Mouse (Mus musculus) macrophage (primary cell): ENCODE measurements around the gene Slc44a1. TPM values are rescaled to one million over a fixed set of nuclear protein-coding genes. Genes with fewer than 3 reads are reported as not detected.

Experiments used
- H3K27ac ChIP-seq: fragments of 350-480 bp; formaldehyde crosslinking; 2 replicates; pipeline ENCODE4 v1.9.0; 2021
- H3K36me3 ChIP-seq: fragments of 350-480 bp; formaldehyde crosslinking; 2 replicates; pipeline ENCODE4 v1.9.0; 2021; ENCODE audit errors: inconsistent target
- H3K4me3 ChIP-seq: fragments of 350-480 bp; formaldehyde crosslinking; 2 replicates; pipeline ENCODE4 v1.9.0; 2021; ENCODE audit errors: inconsistent target
- H3K79me2 ChIP-seq: fragments of 350-480 bp; formaldehyde crosslinking; 2 replicates; pipeline ENCODE4 v1.9.0; 2021; ENCODE audit errors: inconsistent target
- WGBS: methylation state at CpG from one replicate; pipeline ENCODE4 v1.1.7; 2026; ENCODE audit warnings: inconsistent platforms; ENCODE audit not compliant: missing documents; 5-methylcytosine and 5-hydroxymethylcytosine counted together
- polyA plus RNA-seq: library from polyadenylated mRNA; stranded (reverse); fragments of 250-400 nt; gene quantifications from 3 replicates; pipeline ENCODE4 v1.2.4, GENCODE M21; 2018; ENCODE audit warnings: inconsistent platforms

Slc44a1 gene
- polyA plus RNA-seq, 1 experiment from 2014 or later, result 33.2 TPM

- 96% methylated on average over 2 of the region's 2 CpGs for WGBS
- Histone ChIP-seq H3K27ac (no peak overlapping the region), H3K36me3 (no peaks in the 10 kb centered on the region), H3K79me2 (no peaks in the 10 kb centered on the region), H3K4me3 (no peak overlapping the region)
Measured at GRCm38 (mm10) chr4:53575558-53575957, 135.3 kb downstream of the Slc44a1 start.

GRCm38 (mm10) chr4:53587676-53588075, 147.5 kb downstream of the Slc44a1 start:
- H3K36me3 ChIP-seq, result no peaks in the 10 kb centered on the region

DNA sequence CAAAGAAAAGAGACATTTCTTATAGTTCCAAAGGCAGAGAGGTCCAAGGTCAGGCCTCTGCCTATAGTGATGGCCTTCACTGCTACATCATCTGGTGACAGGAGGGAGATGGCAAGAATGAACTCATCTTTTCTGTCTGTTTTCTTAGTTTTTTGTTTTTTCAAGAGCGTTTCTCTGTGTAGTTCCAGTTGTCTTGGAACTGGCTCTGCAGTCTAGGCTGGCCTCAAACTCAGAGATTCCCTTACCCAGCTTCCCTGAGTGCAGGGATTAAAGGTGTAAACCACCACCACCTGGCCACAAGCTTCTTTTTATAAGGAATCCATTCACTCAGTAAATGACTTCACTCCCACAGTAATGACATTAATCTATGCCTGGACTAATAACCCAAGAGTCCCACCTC, 148.7 kb downstream of the Slc44a1 start:
- WGBS, result 100% methylated on average over 1 of the region's 1 CpGs
- H3K4me3 ChIP-seq, result no peak overlapping the region
- H3K36me3 ChIP-seq, result no peaks in the 10 kb centered on the region
- H3K79me2 ChIP-seq, result no peaks in the 10 kb centered on the region
- no peak overlapping the region for H3K27ac ChIP-seq

More at GRCm38 (mm10) chr4:53587676-53588075, 147.5 kb downstream of the Slc44a1 start:
- no peak overlapping the region for H3K4me3 ChIP-seq
- no peak overlapping the region for H3K27ac ChIP-seq
- H3K79me2 ChIP-seq, result no peaks in the 10 kb centered on the region

GRCm38 (mm10) chr4:53589466-53589865, 149.3 kb downstream of the Slc44a1 start:
- Histone ChIP-seq H3K4me3 (no peak overlapping the region), H3K79me2 (no peaks in the 10 kb centered on the region), H3K36me3 (no peaks in the 10 kb centered on the region), H3K27ac (no peak overlapping the region)
- 87% methylated on average over 4 of the region's 4 CpGs for WGBS

- Histone ChIP-seq H3K36me3 (no peaks in the 10 kb centered on the region), H3K79me2 (no peaks in the 10 kb centered on the region), H3K27ac (no peak overlapping the region), H3K4me3 (no peak overlapping the region)
- WGBS, result 94% methylated on average over 4 of the region's 4 CpGs
Measured at GRCm38 (mm10) chr4:53590163-53590562, 149.9 kb downstream of the Slc44a1 start.

DNA sequence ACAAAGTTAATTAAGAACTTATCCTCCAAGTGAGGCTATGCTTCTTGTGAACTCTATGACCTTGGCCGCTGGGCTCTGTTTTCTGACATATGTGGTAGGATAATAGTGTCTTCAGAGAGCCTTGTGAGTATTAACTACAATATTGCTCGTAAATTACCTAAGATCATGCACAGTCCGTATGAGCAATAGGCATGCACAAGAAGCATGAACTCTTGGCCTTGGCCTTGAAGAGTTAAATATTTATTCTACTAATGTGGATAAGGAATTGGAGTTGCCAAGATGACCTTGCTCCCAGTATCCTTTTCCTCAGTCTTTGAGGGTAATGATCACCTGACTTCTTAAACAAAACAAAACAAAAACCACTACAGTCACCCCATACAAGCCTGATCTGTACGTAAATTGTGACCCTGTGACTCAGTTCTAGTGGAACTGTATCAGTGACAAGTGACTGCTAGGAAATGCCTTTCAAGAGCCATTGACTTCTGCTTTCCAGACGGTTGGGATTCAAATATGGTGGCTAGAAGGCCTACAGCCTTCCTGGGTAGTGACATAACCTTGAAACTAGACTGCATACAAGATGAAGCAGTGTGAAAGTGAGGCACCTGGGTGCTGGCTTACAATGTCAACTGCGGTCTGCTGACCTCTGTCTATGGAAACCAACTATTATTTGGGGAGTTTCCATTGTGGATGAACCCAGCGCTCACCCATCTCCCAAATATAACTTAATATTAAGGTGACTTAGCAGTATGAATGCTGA, 150.7 kb downstream of the Slc44a1 start:
- H3K27ac ChIP-seq, result no peak overlapping the region
- WGBS, result 87% methylated on average over 7 of the region's 7 CpGs

GRCm38 (mm10) chr4:53591536-53591935, 151.3 kb downstream of the Slc44a1 start:
- H3K27ac ChIP-seq, result no peak overlapping the region
- no peaks in the 10 kb centered on the region for H3K79me2 ChIP-seq
- H3K36me3 ChIP-seq, result no peaks in the 10 kb centered on the region
- WGBS, result 93% methylated on average over 7 of the region's 11 CpGs
- H3K4me3 ChIP-seq, result no peak overlapping the region

More for the DNA sequence above, 150.7 kb downstream of the Slc44a1 start:
- H3K36me3 ChIP-seq, result no peaks in the 10 kb centered on the region
- H3K79me2 ChIP-seq, result no peaks in the 10 kb centered on the region
- H3K4me3 ChIP-seq, result no peak overlapping the region

GRCm38 (mm10) chr4:53591941-53592340, 151.7 kb downstream of the Slc44a1 start:
- H3K79me2 ChIP-seq, result no peaks in the 10 kb centered on the region
- 91% methylated on average over 8 of the region's 8 CpGs for WGBS
- H3K27ac ChIP-seq, result no peak overlapping the region
- no peaks in the 10 kb centered on the region for H3K36me3 ChIP-seq
- no peak overlapping the region for H3K4me3 ChIP-seq

DNA sequence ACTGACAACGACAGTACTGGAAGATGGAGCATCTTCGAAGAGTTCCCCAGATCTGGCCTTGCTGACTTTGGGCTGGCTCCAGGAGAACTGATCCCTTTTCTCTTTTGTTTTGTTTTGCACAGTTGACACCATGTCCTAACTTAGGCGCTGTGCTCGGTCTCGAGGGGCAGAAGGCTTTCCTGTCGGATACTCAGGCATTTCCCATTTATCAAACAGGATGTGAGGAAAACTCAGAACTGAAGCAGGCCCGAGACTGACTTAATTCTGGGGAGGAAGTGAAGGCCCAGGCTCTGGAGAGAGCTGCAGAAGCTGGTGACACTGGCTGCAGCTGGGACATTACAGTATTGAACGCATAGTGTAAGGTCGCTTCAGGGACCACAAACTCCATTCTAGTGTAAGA, 152.2 kb downstream of the Slc44a1 start:
- Histone ChIP-seq H3K36me3 (no peaks in the 10 kb centered on the region), H3K27ac (no peak overlapping the region), H3K79me2 (no peaks in the 10 kb centered on the region), H3K4me3 (no peak overlapping the region)
- 63% methylated on average over 9 of the region's 9 CpGs for WGBS

DNA sequence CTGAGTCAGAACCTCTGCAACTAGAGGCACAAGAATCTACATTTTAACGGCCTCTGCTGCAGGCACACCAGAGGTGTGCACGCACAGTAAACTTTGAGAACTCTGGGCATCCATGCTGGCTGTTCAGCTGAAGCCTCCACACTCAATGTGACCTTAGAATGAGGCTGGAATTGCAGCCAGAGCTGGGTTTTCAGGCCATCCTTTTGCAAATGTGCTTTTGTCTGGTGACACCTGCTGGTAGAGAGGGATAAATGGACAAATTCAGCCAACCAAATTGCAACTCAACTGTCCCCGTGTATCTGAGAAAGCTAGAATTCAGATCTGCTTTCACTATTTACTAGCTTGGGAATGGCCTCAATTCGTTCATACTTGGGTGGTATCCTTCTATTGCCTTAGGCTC, 154.0 kb downstream of the Slc44a1 start:
- Histone ChIP-seq H3K4me3 (no peak overlapping the region), H3K36me3 (no peaks in the 10 kb centered on the region), H3K79me2 (no peaks in the 10 kb centered on the region), H3K27ac (no peak overlapping the region)
- WGBS, result 21% methylated on average over 4 of the region's 4 CpGs

DNA sequence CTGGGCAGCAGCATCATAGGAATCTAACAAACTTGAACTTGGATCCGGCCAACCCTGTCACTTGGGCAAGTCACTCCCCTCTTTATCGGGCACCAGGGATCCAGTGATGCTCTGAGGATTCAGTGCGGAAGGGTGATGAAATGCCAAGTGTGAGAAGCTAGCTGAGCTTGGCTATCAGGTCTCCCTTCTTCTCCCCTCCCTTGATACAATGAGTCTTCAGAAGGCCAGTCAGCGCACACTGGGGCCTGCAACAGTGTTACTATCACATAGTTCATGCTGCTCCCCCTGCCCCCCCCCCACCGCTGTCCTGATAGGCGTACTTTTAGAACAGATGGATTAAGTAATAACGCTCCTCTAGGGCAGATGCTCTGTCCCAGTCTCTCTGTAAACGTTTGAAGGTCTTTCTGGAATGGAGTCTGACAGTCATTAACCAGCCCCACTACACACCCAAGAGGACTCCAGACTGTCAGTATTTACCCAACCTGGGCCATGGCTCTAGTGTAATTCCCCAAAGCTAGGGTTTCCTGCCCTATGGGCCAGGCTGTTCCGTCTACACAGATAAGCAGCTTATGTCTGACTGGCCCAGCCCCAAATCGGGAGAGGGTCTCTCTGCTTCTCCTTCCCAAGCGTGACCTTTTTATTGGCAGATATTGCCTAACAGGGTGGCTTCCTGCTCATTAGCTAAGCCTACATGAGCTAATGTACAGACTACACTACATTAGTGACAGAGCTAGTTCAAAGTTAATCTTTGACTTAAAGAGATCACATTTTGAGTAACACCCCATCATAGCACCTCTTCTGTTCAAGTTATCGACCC, 155.2 kb downstream of the Slc44a1 start:
- Histone ChIP-seq H3K27ac (no peak overlapping the region), H3K79me2 (no peaks in the 10 kb centered on the region), H3K4me3 (no peak overlapping the region), H3K36me3 (no peaks in the 10 kb centered on the region)
- WGBS, result 81% methylated on average over 12 of the region's 12 CpGs

DNA sequence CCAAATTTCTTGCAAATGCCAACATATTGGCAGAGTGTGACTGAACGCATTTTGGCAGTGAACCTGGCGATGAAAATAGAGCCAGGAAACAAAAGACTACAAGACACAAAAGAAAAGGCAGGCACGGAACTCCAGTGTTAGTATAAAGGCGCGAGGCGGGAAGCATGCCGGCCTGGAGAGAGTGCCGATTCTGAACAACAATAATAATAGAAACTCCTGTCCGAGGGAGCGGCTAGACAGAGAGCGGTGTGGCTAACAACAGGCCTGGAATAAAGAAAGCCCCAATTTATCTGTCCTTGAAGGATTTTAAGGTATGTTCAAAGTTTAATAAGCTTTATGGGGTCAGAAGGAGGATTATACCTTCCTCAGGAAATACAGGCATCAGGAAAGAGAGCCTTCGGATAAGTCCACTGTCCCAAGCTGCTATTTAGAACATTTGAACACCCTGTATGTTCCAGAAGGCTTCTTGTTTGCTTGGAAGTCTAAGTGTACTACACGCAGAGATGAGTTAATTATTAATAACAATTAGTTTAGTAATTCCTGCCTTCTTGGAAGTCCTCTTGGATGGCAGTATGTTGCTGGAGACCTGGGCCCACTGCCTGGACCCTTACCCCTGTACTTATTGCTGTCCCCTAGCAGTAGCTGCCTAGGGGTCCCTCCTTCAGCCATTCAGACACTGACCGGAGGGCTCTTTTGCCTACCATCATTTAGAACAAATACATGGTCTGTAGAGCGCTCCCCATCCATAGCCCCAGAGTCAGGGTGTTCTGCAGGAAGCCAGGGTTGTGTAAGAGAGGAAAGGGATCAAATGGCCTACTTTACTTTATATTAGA, 156.1 kb downstream of the Slc44a1 start:
- no peak overlapping the region for H3K4me3 ChIP-seq
- WGBS, result 83% methylated on average over 15 of the region's 15 CpGs
- no peaks in the 10 kb centered on the region for H3K79me2 ChIP-seq
- no peaks in the 10 kb centered on the region for H3K36me3 ChIP-seq
- H3K27ac ChIP-seq, result no peak overlapping the region

DNA sequence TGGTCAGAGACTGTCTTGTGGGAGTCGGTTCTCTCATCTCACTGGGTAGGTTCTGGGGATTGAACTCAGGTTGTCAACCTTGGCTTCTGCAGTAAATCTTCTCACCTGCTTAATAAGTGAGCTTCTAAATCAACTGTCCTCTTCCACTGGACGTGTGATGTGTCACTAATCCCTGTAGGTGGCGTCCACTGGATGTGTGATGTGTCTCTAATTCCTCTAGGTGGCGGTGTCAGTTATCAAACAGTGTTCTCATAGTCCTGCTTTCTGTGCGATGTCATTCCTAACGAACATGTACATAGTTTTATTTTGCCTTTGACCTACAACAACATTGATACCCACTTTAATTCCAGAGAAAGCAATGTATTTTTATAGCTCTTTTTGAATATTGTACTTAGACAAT, 160.2 kb downstream of the Slc44a1 start:
- Histone ChIP-seq H3K4me3 (no peak overlapping the region), H3K79me2 (no peaks in the 10 kb centered on the region), H3K36me3 (no peaks in the 10 kb centered on the region), H3K27ac (no peak overlapping the region)
- 77% methylated on average over 6 of the region's 6 CpGs for WGBS

- Histone ChIP-seq H3K27ac (no peak overlapping the region), H3K4me3 (no peak overlapping the region), H3K36me3 (no peaks in the 10 kb centered on the region), H3K79me2 (no peaks in the 10 kb centered on the region)
- WGBS, result 56% methylated on average over 5 of the region's 5 CpGs
Measured at GRCm38 (mm10) chr4:53614576-53615225, 174.5 kb downstream of the Slc44a1 start.
